Mouse (Mus musculus): ENCODE measurements around the gene Thtpa. TPM values are rescaled to one million over a fixed set of nuclear protein-coding genes. Genes with fewer than 3 reads are reported as not detected.
A peak's percentile ranks its signal among the peaks of the same experiment; 100 is the strongest.

Gene Thtpa
- polyA plus RNA-seq, 1 experiment from 2014 or later = 21.1 TPM

GRCm38 (mm10) chr14:55108202-55108870 lies 13.8 kb downstream of the Thtpa start:
- no peaks in the 10 kb centered on the region for H3K9me3 ChIP-seq (ENCODE audit: control insufficient read depth, low read length)
- no peak overlapping the region for H3K27ac ChIP-seq (ENCODE audit: low read length)
- H3K4me1 ChIP-seq (replicated peaks; ENCODE audit: control insufficient read depth, insufficient read depth, low read length) = peaks cover 8% of the 10 kb centered on the region
- no peak overlapping the region for H3K4me3 ChIP-seq (ENCODE audit: low read length)
- H3K27me3 ChIP-seq (ENCODE audit: control insufficient read depth, insufficient read depth, low read depth, low read length) = peaks cover 33% of the 10 kb centered on the region
- no peak overlapping the region for H3K4me2 ChIP-seq (ENCODE audit: low read depth, low read length)
- no peaks in the 10 kb centered on the region for H3K36me3 ChIP-seq (ENCODE audit: control insufficient read depth, insufficient read depth, low read length)
- 24% methylated on average over 9 of the region's 9 CpGs for WGBS
- no peak overlapping the region for H3K9ac ChIP-seq (ENCODE audit: low read length)
- ATAC-seq (ENCODE audit: low read depth) = no peak

DNA sequence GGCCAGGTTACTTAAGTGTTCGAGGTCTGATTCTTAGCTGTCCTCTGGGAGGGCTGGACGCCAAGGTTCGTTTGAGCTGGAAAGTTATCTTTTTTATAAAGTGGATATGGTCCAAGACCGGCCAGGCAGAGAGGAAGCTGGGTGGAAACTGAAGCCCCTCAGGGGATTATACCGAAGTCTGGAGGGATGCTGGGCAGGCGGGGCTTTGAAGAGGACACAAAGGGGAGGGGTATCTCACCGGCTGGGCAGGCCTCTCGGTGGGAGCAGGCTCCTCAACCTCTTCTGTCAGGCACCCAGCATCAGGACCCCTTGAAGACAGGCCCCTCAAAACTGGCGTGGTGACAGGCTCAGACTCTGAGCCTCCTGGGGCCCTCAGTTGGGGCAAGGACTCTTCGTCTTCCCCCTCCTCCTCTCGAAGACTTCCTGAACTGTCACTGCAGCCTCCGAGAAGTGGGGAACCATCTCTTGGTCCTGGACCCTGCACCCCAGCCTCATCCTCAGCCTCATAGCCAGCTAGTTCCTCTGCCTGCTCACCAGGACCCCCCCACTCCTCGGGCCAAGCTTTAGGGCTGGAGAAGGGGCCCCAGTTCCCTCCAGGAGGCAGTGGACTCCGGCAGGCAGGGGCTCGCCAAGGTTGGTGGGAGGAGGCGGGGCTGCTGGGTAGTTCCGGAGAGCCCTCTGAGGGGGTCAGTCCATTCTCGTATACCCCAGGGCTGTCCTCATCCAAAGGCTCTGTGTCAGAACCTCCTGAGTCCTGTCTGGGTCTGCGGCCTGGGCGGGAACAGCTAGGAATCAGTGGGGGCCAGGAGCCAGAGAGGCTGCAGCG lies 14.7 kb downstream of the Thtpa start:
- ATAC-seq (ENCODE audit: low read depth) = no peak
- no peak overlapping the region for H3K27ac ChIP-seq (ENCODE audit: low read length)
- H3K27me3 ChIP-seq (ENCODE audit: control insufficient read depth, insufficient read depth, low read depth, low read length) = peaks cover 42% of the 10 kb centered on the region
- no peak overlapping the region for H3K9ac ChIP-seq (ENCODE audit: low read length)
- WGBS = 13% methylated on average over 20 of the region's 21 CpGs
- H3K9me3 ChIP-seq (ENCODE audit: control insufficient read depth, low read length) = no peaks in the 10 kb centered on the region
- no peak overlapping the region for H3K4me3 ChIP-seq (ENCODE audit: low read length)
- no peaks in the 10 kb centered on the region for H3K36me3 ChIP-seq (ENCODE audit: control insufficient read depth, insufficient read depth, low read length)
- peaks cover 11% of the 10 kb centered on the region for H3K4me1 ChIP-seq (replicated peaks; ENCODE audit: control insufficient read depth, insufficient read depth, low read length)
- H3K4me2 ChIP-seq (ENCODE audit: low read depth, low read length) = no peak overlapping the region

- no peak for ATAC-seq (ENCODE audit: low read depth)
- Histone ChIP-seq H3K27ac (ENCODE audit: low read length) (no peak overlapping the region), H3K4me2 (ENCODE audit: low read depth, low read length) (no peak overlapping the region), H3K27me3 (ENCODE audit: control insufficient read depth, insufficient read depth, low read depth, low read length) (peaks cover 49% of the 10 kb centered on the region), H3K4me1 (replicated peaks; ENCODE audit: control insufficient read depth, insufficient read depth, low read length) (peaks cover 19% of the 10 kb centered on the region), H3K9me3 (ENCODE audit: control insufficient read depth, low read length) (no peaks in the 10 kb centered on the region), H3K9ac (ENCODE audit: low read length) (no peak overlapping the region), H3K36me3 (ENCODE audit: control insufficient read depth, insufficient read depth, low read length) (no peaks in the 10 kb centered on the region), H3K4me3 (ENCODE audit: low read length) (no peak overlapping the region)
- WGBS = 27% methylated on average over 9 of the region's 9 CpGs
These were observed 15.5 kb downstream of the Thtpa start for GRCm38 (mm10) chr14:55110076-55110475.

GRCm38 (mm10) chr14:55111720-55112119 lies 17.1 kb downstream of the Thtpa start:
- H3K27ac ChIP-seq (ENCODE audit: low read length) = no peak overlapping the region
- H3K27me3 ChIP-seq (ENCODE audit: control insufficient read depth, insufficient read depth, low read depth, low read length) = peaks cover 62% of the 10 kb centered on the region
- no peak overlapping the region for H3K4me2 ChIP-seq (ENCODE audit: low read depth, low read length)
- no peak overlapping the region for H3K9ac ChIP-seq (ENCODE audit: low read length)
- H3K4me3 ChIP-seq (ENCODE audit: low read length) = no peak overlapping the region
- no peak for ATAC-seq (ENCODE audit: low read depth)
- WGBS = 64% methylated on average over 2 of the region's 2 CpGs
- no peaks in the 10 kb centered on the region for H3K9me3 ChIP-seq (ENCODE audit: control insufficient read depth, low read length)
- H3K4me1 ChIP-seq (replicated peaks; ENCODE audit: control insufficient read depth, insufficient read depth, low read length) = peaks cover 24% of the 10 kb centered on the region
- H3K36me3 ChIP-seq (ENCODE audit: control insufficient read depth, insufficient read depth, low read length) = no peaks in the 10 kb centered on the region

GRCm38 (mm10) chr14:55113351-55113974 lies 18.9 kb downstream of the Thtpa start:
- Histone ChIP-seq H3K9me3 (ENCODE audit: control insufficient read depth, low read length) (no peaks in the 10 kb centered on the region), H3K9ac (ENCODE audit: low read length) (no peak overlapping the region), H3K4me3 (ENCODE audit: low read length) (no peak overlapping the region), H3K36me3 (ENCODE audit: control insufficient read depth, insufficient read depth, low read length) (no peaks in the 10 kb centered on the region), H3K4me1 (replicated peaks; ENCODE audit: control insufficient read depth, insufficient read depth, low read length) (peaks cover 24% of the 10 kb centered on the region), H3K27me3 (ENCODE audit: control insufficient read depth, insufficient read depth, low read depth, low read length) (peaks cover 69% of the 10 kb centered on the region), H3K4me2 (ENCODE audit: low read depth, low read length) (no peak overlapping the region), H3K27ac (ENCODE audit: low read length) (no peak overlapping the region)
- no peak for ATAC-seq (ENCODE audit: low read depth)
- WGBS = 56% methylated on average over 51 of the region's 51 CpGs

GRCm38 (mm10) chr14:55113975-55114645 lies 19.5 kb downstream of the Thtpa start:
- no peak overlapping the region; the same call in 1 of the 2 replicates for H3K9ac ChIP-seq (ENCODE audit: low read length)
- H3K36me3 ChIP-seq (ENCODE audit: control insufficient read depth, insufficient read depth, low read length) = no peaks in the 10 kb centered on the region
- peak overlapping the region; percentile 88 for H3K4me2 ChIP-seq (ENCODE audit: low read depth, low read length)
- no peak overlapping the region for H3K27ac ChIP-seq (ENCODE audit: low read length)
- H3K27me3 ChIP-seq (ENCODE audit: control insufficient read depth, insufficient read depth, low read depth, low read length) = peaks cover 68% of the 10 kb centered on the region
- 6% methylated on average over 26 of the region's 26 CpGs for WGBS
- ATAC-seq (ENCODE audit: low read depth) = no peak
- H3K4me1 ChIP-seq (replicated peaks; ENCODE audit: control insufficient read depth, insufficient read depth, low read length) = peaks cover 24% of the 10 kb centered on the region
- no peaks in the 10 kb centered on the region for H3K9me3 ChIP-seq (ENCODE audit: control insufficient read depth, low read length)
- peak overlapping the region; percentile 58 for H3K4me3 ChIP-seq (ENCODE audit: low read length)

DNA sequence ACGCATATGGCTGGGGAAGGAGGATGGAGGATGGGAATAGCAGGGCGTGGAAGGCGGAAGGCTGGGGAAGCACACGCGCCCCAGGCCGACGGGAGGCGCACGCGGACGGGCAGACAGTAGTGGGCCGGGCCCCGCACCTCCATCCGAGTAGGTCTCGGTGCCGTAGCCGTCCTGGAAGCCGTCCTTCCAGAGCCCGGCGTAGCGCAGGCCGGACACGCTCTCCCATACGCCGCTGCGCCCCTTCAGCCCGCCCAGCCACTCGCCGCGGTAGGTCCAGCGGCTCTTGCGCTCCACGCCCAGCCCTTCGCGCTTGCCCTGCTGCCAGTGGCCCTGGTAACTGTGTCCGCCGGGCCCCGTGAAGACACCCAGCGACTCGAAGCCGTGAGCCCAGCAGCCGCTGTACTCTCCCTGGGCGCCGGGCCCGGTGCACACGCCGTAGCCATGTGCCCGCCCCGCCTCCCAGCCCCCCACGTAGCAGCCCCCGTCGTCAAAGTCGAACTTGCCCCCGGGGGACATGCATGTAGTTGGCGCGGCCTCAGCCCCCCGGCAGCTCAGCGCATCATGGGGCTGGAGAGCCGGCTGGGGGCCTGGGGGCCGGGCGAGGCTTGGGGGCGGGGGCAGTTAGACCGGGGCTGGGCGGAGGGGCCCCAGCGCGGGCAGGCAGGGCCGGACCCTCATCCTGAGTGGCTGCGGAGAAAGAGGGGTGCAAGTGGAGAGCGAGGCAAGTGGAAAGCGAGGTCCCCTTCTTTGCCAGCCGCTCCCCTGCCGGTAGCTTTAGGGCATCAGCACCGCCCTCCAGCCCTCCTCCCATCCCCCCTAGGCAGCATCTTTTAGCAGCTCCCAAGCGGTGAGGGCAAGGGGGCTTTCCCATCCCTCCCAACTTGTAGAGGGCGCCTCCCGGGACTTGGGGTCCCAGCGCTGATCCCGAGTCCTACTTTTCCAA lies 20.4 kb downstream of the Thtpa start:
- Histone ChIP-seq H3K27me3 (ENCODE audit: control insufficient read depth, insufficient read depth, low read depth, low read length) (peaks cover 60% of the 10 kb centered on the region), H3K4me1 (replicated peaks; ENCODE audit: control insufficient read depth, insufficient read depth, low read length) (peaks cover 24% of the 10 kb centered on the region), H3K36me3 (ENCODE audit: control insufficient read depth, insufficient read depth, low read length) (no peaks in the 10 kb centered on the region), H3K27ac (ENCODE audit: low read length) (no peak overlapping the region), H3K9me3 (ENCODE audit: control insufficient read depth, low read length) (no peaks in the 10 kb centered on the region), H3K9ac (ENCODE audit: low read length) (peak overlapping the region; percentile 60), H3K4me3 (ENCODE audit: low read length) (peak overlapping the region; percentile 58), H3K4me2 (ENCODE audit: low read depth, low read length) (peak overlapping the region; percentile 88)
- peak; percentile 70 for ATAC-seq (ENCODE audit: low read depth)
- 1% methylated on average over 69 of the region's 78 CpGs for WGBS

DNA sequence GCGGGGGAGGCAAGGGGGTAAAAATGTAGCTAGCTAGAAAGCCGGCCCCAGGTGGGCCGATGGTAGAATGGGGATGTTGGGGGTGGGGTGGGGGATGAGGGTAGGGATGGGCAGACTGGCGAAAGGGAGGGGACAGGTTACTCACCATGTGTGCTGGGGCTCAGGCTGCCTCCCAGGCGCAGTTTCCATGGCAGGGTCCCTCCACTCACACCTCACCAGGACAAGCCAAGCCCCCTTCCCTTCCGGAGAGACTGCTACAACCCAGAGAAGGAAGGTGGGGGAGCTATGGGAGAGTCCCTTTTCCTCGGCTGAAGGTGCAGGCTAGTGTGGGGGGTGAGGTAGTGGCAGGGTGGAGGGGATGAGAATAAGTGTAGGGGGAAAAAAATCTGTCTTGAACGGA lies 21.3 kb downstream of the Thtpa start:
- WGBS = under 1% methylated on average over 8 of the region's 8 CpGs
- Histone ChIP-seq H3K27me3 (ENCODE audit: control insufficient read depth, insufficient read depth, low read depth, low read length) (peaks cover 52% of the 10 kb centered on the region), H3K4me2 (ENCODE audit: low read depth, low read length) (peak overlapping the region; percentile 88; the same call in 1 of the 2 replicates), H3K9ac (ENCODE audit: low read length) (no peak overlapping the region), H3K4me3 (ENCODE audit: low read length) (peak overlapping the region; percentile 58; the same call in 1 of the 2 replicates), H3K9me3 (ENCODE audit: control insufficient read depth, low read length) (no peaks in the 10 kb centered on the region), H3K27ac (ENCODE audit: low read length) (no peak overlapping the region), H3K4me1 (replicated peaks; ENCODE audit: control insufficient read depth, insufficient read depth, low read length) (peaks cover 24% of the 10 kb centered on the region), H3K36me3 (ENCODE audit: control insufficient read depth, insufficient read depth, low read length) (no peaks in the 10 kb centered on the region)
- no peak for ATAC-seq (ENCODE audit: low read depth)

Data from lung, embryonic 16.5 days (tissue).